Mouse (Mus musculus): ENCODE data around the gene Eif4e1b. TPM values are rescaled to one million over a fixed set of nuclear protein-coding genes. Genes with fewer than 3 reads are reported as not detected.

The Eif4e1b gene
- polyA plus RNA-seq, 1 experiment = 3.1 TPM

- Histone ChIP-seq H3K4me1 (ENCODE audit: control insufficient read depth, insufficient read depth, low read length) (no peaks in the 10 kb centered on the region; the same call in 1 of the 2 replicates), H3K27ac (ENCODE audit: control insufficient read depth, insufficient read depth, low read depth, low read length, poor library complexity) (no peak overlapping the region), H3K4me3 (replicated peaks; ENCODE audit: control insufficient read depth, low read depth, low read length) (no peak overlapping the region)
- TF ChIP-seq CTCF (IDR thresholded peaks at IDR 0.05; ENCODE audit: control insufficient read depth, insufficient read depth, low read length) (no peak), POLR2A (IDR thresholded peaks at IDR 0.05; ENCODE audit: borderline replicate concordance, control insufficient read depth, low read depth, low read length) (no peak)
- WGBS = 76% methylated on average over 8 of the region's 8 CpGs
These were observed 27.6 kb upstream of the Eif4e1b start for GRCm38 (mm10) chr13:54756156-54756712.

GRCm38 (mm10) chr13:54757093-54757830, 26.5 kb upstream of the Eif4e1b start:
- Histone ChIP-seq H3K4me1 (ENCODE audit: control insufficient read depth, insufficient read depth, low read length) (no peaks in the 10 kb centered on the region; the same call in 1 of the 2 replicates), H3K27ac (ENCODE audit: control insufficient read depth, insufficient read depth, low read depth, low read length, poor library complexity) (no peak overlapping the region), H3K4me3 (replicated peaks; ENCODE audit: control insufficient read depth, low read depth, low read length) (no peak overlapping the region)
- TF ChIP-seq CTCF (IDR thresholded peaks at IDR 0.05; ENCODE audit: control insufficient read depth, insufficient read depth, low read length) (no peak), POLR2A (IDR thresholded peaks at IDR 0.05; ENCODE audit: borderline replicate concordance, control insufficient read depth, low read depth, low read length) (no peak)
- 51% methylated on average over 10 of the region's 10 CpGs for WGBS

- TF ChIP-seq POLR2A (IDR thresholded peaks at IDR 0.05; ENCODE audit: borderline replicate concordance, control insufficient read depth, low read depth, low read length) = no peak
- peak; percentile 65; the same call in 1 of the 2 replicates for TF ChIP-seq CTCF (IDR thresholded peaks at IDR 0.05; ENCODE audit: control insufficient read depth, insufficient read depth, low read length)
- Histone ChIP-seq H3K4me3 (replicated peaks; ENCODE audit: control insufficient read depth, low read depth, low read length) (peak overlapping the region; percentile 9), H3K4me1 (ENCODE audit: control insufficient read depth, insufficient read depth, low read length) (no peaks in the 10 kb centered on the region; the same call in 1 of the 2 replicates), H3K27ac (ENCODE audit: control insufficient read depth, insufficient read depth, low read depth, low read length, poor library complexity) (no peak overlapping the region)
- 2% methylated on average over 43 of the region's 43 CpGs for WGBS
These were observed 25.6 kb upstream of the Eif4e1b start for GRCm38 (mm10) chr13:54758045-54758755.

GRCm38 (mm10) chr13:54758756-54759470, 24.9 kb upstream of the Eif4e1b start:
- Histone ChIP-seq H3K27ac (ENCODE audit: control insufficient read depth, insufficient read depth, low read depth, low read length, poor library complexity) (no peak overlapping the region), H3K4me1 (ENCODE audit: control insufficient read depth, insufficient read depth, low read length) (no peaks in the 10 kb centered on the region; the same call in 1 of the 2 replicates), H3K4me3 (replicated peaks; ENCODE audit: control insufficient read depth, low read depth, low read length) (no peak overlapping the region)
- TF ChIP-seq CTCF (IDR thresholded peaks at IDR 0.05; ENCODE audit: control insufficient read depth, insufficient read depth, low read length) = no peak
- no peak for TF ChIP-seq POLR2A (IDR thresholded peaks at IDR 0.05; ENCODE audit: borderline replicate concordance, control insufficient read depth, low read depth, low read length)
- 4% methylated on average over 29 of the region's 29 CpGs for WGBS

- TF ChIP-seq POLR2A (IDR thresholded peaks at IDR 0.05; ENCODE audit: borderline replicate concordance, control insufficient read depth, low read depth, low read length) (no peak), CTCF (IDR thresholded peaks at IDR 0.05; ENCODE audit: control insufficient read depth, insufficient read depth, low read length) (no peak)
- H3K4me3 ChIP-seq (replicated peaks; ENCODE audit: control insufficient read depth, low read depth, low read length) = no peak overlapping the region
- 19% methylated on average over 7 of the region's 7 CpGs for WGBS
- no peak overlapping the region for H3K27ac ChIP-seq (ENCODE audit: control insufficient read depth, insufficient read depth, low read depth, low read length, poor library complexity)
- H3K4me1 ChIP-seq (ENCODE audit: control insufficient read depth, insufficient read depth, low read length) = no peaks in the 10 kb centered on the region; the same call in 1 of the 2 replicates
These were observed 24.3 kb upstream of the Eif4e1b start for GRCm38 (mm10) chr13:54759496-54759895.

- TF ChIP-seq POLR2A (IDR thresholded peaks at IDR 0.05; ENCODE audit: borderline replicate concordance, control insufficient read depth, low read depth, low read length) (no peak), CTCF (IDR thresholded peaks at IDR 0.05; ENCODE audit: control insufficient read depth, insufficient read depth, low read length) (no peak)
- H3K27ac ChIP-seq (ENCODE audit: control insufficient read depth, insufficient read depth, low read depth, low read length, poor library complexity) = no peak overlapping the region
- 63% methylated on average over 8 of the region's 8 CpGs for WGBS
- no peak overlapping the region for H3K4me3 ChIP-seq (replicated peaks; ENCODE audit: control insufficient read depth, low read depth, low read length)
- H3K4me1 ChIP-seq (ENCODE audit: control insufficient read depth, insufficient read depth, low read length) = no peaks in the 10 kb centered on the region; the same call in 1 of the 2 replicates
These were observed 23.5 kb upstream of the Eif4e1b start for GRCm38 (mm10) chr13:54760164-54760795.

- Histone ChIP-seq H3K4me3 (replicated peaks; ENCODE audit: control insufficient read depth, low read depth, low read length) (no peak overlapping the region), H3K4me1 (ENCODE audit: control insufficient read depth, insufficient read depth, low read length) (no peaks in the 10 kb centered on the region; the same call in 1 of the 2 replicates), H3K27ac (ENCODE audit: control insufficient read depth, insufficient read depth, low read depth, low read length, poor library complexity) (no peak overlapping the region)
- 73% methylated on average over 7 of the region's 7 CpGs for WGBS
- no peak for TF ChIP-seq POLR2A (IDR thresholded peaks at IDR 0.05; ENCODE audit: borderline replicate concordance, control insufficient read depth, low read depth, low read length)
- no peak for TF ChIP-seq CTCF (IDR thresholded peaks at IDR 0.05; ENCODE audit: control insufficient read depth, insufficient read depth, low read length)
These were observed 22.9 kb upstream of the Eif4e1b start for GRCm38 (mm10) chr13:54760906-54761305.
